Mouse (Mus musculus) limb, embryonic 15.5 days (tissue): ENCODE results near the gene 9930111J21Rik1. TPM values are rescaled to one million over a fixed set of nuclear protein-coding genes. Genes with fewer than 3 reads are reported as not detected.
"Not testable (repeated sequence)": the region's sequence is repeated elsewhere in the genome, so short reads cannot be mapped to it uniquely, and the experiment has no call there.

Experiments
- ATAC-seq: fragments of 200-750 bp; cut with Nextera tagmentation; 2 replicates; pipeline ENCODE4 v1.8.0; 2017; ENCODE audit warnings: low read depth, moderate TSS enrichment; ENCODE audit not compliant: insufficient number of reproducible peaks, low FRiP score, low TSS enrichment
- H3K27ac ChIP-seq: fragments of 300-500 bp; sonication (generic); 2 replicates; pipeline ENCODE4 v1.5.1; 2015; ENCODE audit warnings: moderate library complexity, mild to moderate bottlenecking, inconsistent platforms
- H3K27me3 ChIP-seq: fragments of 300-500 bp; sonication (generic); 2 replicates; pipeline ENCODE4 v1.6.1; 2015; ENCODE audit warnings: inconsistent platforms
- H3K36me3 ChIP-seq: fragments of 300-500 bp; sonication (generic); 2 replicates; pipeline ENCODE4 v1.6.1; 2015; ENCODE audit warnings: inconsistent platforms
- H3K4me1 ChIP-seq: fragments of 300-500 bp; sonication (generic); 2 replicates; pipeline ENCODE4 v1.6.1; 2015; ENCODE audit warnings: inconsistent platforms
- H3K4me2 ChIP-seq: fragments of 300-500 bp; sonication (generic); 2 replicates; pipeline ENCODE4 v1.6.1; 2015; ENCODE audit warnings: mild to moderate bottlenecking, inconsistent platforms
- H3K4me3 ChIP-seq: fragments of 300-500 bp; sonication (generic); 2 replicates; pipeline ENCODE4 v1.5.1; 2015; ENCODE audit warnings: mild to moderate bottlenecking, inconsistent platforms
- H3K9ac ChIP-seq: fragments of 300-500 bp; sonication (generic); 2 replicates; pipeline ENCODE4 v1.6.1; 2015; ENCODE audit warnings: inconsistent platforms
- H3K9me3 ChIP-seq: fragments of 300-500 bp; sonication (generic); 2 replicates; pipeline ENCODE4 v1.6.1; 2016; ENCODE audit warnings: inconsistent platforms
- WGBS: fragments of 180-500 bp; shearing (Covaris S2); methylation state at CpG from one replicate; pipeline ENCODE4 v1.1.7; 2015; 5-methylcytosine and 5-hydroxymethylcytosine counted together
- polyA plus RNA-seq: library from polyadenylated mRNA; unstranded; fragments of >200 nt; fragmentation: Nextera tagmentation; extraction: Ambion mirVana; gene quantifications from 2 replicates; pipeline ENCODE4 v1.2.1, GENCODE M21; 2015

The 9930111J21Rik1 gene
- polyA plus RNA-seq, 1 experiment from 2014 or later = 0.64 TPM

DNA sequence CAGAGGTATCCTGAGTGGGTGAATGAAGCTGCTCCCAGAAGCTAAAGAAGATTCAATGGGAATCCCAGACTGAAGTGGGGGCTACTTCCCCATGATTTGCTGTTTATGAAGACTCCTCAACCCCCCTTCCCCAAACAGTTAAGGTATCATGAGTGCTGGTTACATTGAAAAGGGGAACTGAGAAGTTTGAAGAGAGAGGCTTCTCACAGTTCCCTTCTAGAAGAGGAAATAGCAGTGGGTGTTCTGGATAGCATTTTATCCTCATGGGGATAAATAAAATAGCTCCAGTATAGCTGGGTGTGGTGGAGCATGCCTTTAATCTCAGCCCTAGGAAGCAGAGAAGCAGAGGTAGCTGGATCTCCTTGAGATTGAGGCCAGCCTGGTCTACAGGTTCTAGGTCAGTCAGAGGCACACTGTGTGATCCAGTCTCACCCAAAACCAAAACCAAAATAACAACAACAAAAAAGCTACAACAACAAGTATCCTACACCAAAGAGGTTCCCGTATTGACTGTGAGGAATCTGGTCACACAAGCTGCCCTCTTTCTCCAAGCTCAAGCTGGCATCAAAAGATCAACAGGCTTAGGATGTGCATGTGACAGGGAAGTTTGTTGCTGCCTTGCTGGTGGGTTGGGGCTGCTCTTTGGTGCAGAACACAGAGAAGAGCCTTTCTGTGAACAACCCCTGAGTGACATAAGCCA lies 808 bp downstream of the 9930111J21Rik1 start, which contains the start of gene Olfr56:
Gene Olfr56, plus strand, starts transcription at position 650 of the 700 bp plus-strand sequence.
- not testable (repeated sequence) for ATAC-seq
- WGBS = no CpG with 5 or more reads among the region's 1 CpGs

DNA sequence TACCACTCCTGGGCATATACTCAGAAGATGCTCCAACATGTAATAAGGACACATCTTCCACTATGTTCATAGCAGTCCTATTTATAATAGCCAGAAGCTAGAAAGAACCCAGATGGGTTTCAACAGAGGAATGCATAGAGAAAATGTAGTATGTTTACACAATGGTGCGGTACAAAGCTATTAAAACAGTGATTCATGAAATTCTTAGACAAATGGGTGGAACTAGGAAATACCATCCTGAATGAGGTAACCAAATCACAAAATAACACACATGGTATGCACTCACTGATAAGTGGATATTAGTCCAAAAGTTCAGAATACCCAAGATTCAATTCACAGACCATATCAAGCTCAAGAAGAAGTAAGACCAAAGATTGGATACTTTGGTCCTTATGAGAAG lies 4.5 kb downstream of the 9930111J21Rik1 start:
- not testable (repeated sequence) for H3K4me1 ChIP-seq, H3K27me3 ChIP-seq, ATAC-seq, H3K4me2 ChIP-seq, H3K9me3 ChIP-seq, H3K27ac ChIP-seq, H3K4me3 ChIP-seq, H3K9ac ChIP-seq, H3K36me3 ChIP-seq
- WGBS = no CpG with 5 or more reads among the region's 1 CpGs

More for the DNA sequence above, 808 bp downstream of the 9930111J21Rik1 start, which contains the start of gene Olfr56:
- H3K36me3 ChIP-seq, H3K9ac ChIP-seq, H3K4me2 ChIP-seq, H3K9me3 ChIP-seq, H3K4me3 ChIP-seq, H3K4me1 ChIP-seq, H3K27ac ChIP-seq, H3K27me3 ChIP-seq: not testable (repeated sequence)

DNA sequence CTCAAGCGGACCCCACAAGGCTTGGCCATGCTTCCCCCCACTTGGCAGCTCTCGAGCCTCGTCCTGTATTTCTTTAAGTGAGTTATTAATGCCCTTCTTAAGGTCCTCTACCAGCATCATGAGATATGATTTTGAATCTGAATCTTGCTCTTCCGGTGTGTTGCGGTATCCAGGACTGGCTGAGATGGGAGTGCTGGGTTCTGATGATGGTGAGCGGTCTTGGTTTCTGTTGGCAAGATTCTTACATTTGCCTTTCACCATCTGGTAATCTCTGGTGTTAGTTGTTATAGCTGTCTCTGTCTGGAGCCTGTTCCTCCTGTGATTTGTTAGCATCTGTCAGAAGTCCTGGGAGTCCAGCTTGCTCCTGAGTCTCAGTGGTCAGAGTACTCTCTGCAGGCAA lies 33.1 kb downstream of the 9930111J21Rik1 start, which contains the start of gene Psme2b:
Gene Psme2b, minus strand, starts transcription at position 101 of the 400 bp plus-strand sequence.
- 96% methylated on average over 6 of the region's 6 CpGs for WGBS
- not testable (repeated sequence) for H3K9ac ChIP-seq, H3K4me2 ChIP-seq, H3K4me1 ChIP-seq, H3K27me3 ChIP-seq, ATAC-seq, H3K36me3 ChIP-seq, H3K27ac ChIP-seq, H3K9me3 ChIP-seq, H3K4me3 ChIP-seq

DNA sequence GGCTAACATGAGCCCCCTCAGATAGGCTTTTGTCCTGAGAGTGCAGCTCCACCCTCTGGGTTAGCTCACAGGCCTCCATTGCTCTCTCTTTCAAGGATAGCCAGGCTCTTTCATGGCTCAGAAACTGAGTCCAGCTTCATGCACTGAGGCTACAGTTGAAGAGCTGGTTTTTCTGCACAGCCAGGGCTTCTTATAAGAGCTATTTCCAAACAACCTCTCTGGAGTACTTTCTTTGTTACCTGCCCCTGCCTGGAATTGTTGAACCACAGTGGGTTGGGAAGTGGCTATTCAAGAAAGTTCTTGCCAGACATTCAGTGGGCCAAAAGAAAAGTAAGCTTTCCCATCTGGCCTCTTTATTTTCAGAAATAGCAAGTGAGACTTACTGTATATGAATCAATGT lies 39.9 kb downstream of the 9930111J21Rik1 start:
- H3K4me3 ChIP-seq, H3K27me3 ChIP-seq, H3K27ac ChIP-seq, H3K9ac ChIP-seq, H3K4me2 ChIP-seq, H3K4me1 ChIP-seq, H3K9me3 ChIP-seq, H3K36me3 ChIP-seq, ATAC-seq: not testable (repeated sequence)

DNA sequence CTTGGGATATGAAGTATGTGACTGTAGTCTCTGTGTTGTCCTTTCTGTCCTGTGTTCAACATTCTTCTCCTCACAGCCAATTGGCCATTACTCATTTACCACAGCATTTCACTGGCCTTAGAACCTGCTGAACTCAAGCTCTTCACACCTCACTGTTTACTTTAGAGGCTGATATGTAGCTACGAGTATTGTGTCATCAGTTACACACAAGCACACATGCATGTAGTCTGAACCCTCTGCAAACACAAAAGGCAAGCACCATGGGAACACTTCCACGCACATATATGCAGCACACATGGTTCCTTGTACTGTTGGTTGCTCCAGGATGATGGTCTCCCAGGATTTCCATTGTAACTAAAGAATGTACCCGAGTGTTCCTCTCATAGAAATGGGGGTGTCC lies 43.9 kb downstream of the 9930111J21Rik1 start:
- H3K9ac ChIP-seq, H3K27me3 ChIP-seq, H3K4me2 ChIP-seq, H3K27ac ChIP-seq, ATAC-seq, H3K4me1 ChIP-seq, H3K36me3 ChIP-seq, H3K4me3 ChIP-seq, H3K9me3 ChIP-seq: not testable (repeated sequence)
- WGBS = no CpG with 5 or more reads among the region's 3 CpGs

DNA sequence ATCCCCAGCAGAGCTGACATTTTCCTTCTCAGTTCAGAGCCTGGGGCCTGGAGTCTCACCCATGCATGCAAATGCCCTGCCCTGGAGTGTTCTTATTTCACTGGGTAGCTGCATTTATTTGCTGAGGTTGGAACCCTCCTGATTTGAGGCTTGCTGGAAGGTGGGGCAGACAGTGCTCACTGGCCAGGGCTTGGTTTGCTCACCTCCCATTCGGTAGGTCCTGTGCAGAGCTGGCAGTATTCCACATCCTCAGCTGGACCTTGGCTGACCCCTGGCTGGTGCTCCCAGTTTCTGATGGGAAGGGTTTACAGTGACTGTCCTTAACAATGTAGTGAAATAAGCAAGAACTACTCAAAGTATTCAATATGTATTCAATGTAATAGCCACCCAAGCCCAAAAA lies 45.3 kb downstream of the 9930111J21Rik1 start:
- H3K27me3 ChIP-seq, ATAC-seq, H3K9me3 ChIP-seq, H3K27ac ChIP-seq, H3K4me3 ChIP-seq, H3K9ac ChIP-seq, H3K4me2 ChIP-seq, H3K4me1 ChIP-seq, H3K36me3 ChIP-seq: not testable (repeated sequence)
- WGBS = 60% methylated on average over 1 of the region's 1 CpGs

DNA sequence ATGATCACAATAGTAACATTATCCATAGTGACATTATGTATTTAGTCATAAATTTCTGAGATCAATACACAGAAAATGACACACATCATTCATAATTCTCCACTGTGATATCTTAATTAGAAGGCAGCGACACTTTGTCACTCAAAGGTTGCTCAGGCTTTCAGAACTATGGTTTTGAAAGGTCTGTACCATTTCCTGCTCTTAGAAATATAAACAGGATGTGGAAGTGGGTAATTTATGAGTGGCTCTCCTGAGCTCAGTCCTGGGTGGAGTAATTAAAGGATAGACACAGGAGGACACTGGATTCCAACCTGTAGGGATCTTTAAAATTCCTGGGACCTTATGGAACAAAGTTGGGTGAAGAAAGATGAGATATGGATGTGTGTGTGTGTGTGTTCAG lies 45.8 kb downstream of the 9930111J21Rik1 start:
- H3K27me3 ChIP-seq, H3K36me3 ChIP-seq, H3K4me1 ChIP-seq, H3K27ac ChIP-seq, H3K4me3 ChIP-seq, H3K9ac ChIP-seq, H3K4me2 ChIP-seq, H3K9me3 ChIP-seq, ATAC-seq: not testable (repeated sequence)
- 69% methylated on average over 1 of the region's 1 CpGs for WGBS

DNA sequence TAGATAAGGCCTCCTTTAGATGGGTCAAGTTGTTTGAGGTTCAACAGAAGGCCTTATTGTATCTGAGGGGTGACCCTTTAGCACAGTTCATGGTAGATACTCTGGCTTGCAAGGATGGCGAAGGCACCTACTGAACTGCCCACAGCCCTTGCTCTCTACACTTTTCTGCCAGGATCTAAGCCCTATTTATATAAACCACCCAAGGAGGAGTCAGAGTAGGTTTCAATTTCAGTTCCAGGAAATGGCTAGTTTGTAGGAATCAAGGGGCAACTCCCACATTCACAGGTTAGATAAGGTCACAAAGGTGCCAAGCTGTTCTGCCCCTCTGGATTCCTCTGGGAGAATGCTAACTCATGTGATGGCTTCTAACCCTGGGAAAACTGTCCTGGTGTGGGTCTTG lies 51.1 kb downstream of the 9930111J21Rik1 start:
- not testable (repeated sequence) for H3K27me3 ChIP-seq, H3K36me3 ChIP-seq, H3K4me1 ChIP-seq, H3K9ac ChIP-seq, ATAC-seq, H3K4me3 ChIP-seq, H3K9me3 ChIP-seq, H3K27ac ChIP-seq, H3K4me2 ChIP-seq
- 94% methylated on average over 1 of the region's 1 CpGs for WGBS

DNA sequence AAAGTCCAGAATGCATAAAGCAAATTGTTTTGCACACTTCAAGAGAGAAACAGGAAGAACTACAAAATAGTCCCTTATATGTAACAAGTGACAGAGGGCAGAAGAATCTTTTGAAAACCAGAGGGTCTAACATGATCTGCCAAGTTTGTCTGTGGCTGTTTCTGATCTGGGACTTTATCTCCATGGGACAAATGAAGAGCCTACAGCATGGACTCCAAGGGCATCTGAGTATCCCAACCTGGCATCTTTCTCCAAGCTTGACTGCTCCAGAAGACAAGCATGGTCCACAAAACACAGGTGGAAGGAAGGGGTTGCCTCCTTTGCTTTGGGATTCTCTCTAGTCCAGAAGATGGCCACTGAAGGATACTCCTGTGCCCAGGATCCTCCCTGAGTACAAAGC lies 52.8 kb downstream of the 9930111J21Rik1 start:
- not testable (repeated sequence) for H3K4me3 ChIP-seq, H3K9ac ChIP-seq, H3K36me3 ChIP-seq, H3K27me3 ChIP-seq, H3K9me3 ChIP-seq, H3K4me1 ChIP-seq, H3K27ac ChIP-seq, H3K4me2 ChIP-seq, ATAC-seq

DNA sequence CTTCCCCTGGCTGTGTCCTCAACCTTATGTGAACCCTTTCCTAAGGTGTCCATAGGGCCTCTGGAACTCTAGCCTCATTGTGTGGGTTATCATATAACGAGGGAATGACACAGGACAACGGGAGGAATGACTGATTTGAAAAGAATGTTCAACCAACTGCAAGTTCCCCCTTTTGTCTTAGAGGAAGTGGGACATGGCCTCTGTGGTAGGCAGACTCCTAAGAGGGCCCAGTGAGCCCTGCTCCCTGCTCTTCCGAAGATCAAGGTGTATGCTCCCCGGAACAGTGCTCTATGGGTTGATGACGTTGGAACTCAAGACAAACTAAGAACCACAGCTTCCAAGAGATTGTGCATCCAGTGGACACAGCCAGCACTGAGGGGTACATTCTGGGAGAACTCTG lies 55.4 kb downstream of the 9930111J21Rik1 start:
- ATAC-seq, H3K27ac ChIP-seq, H3K9ac ChIP-seq, H3K27me3 ChIP-seq, H3K4me2 ChIP-seq, H3K9me3 ChIP-seq, H3K4me3 ChIP-seq, H3K36me3 ChIP-seq, H3K4me1 ChIP-seq: not testable (repeated sequence)
- WGBS = 76% methylated on average over 5 of the region's 5 CpGs

DNA sequence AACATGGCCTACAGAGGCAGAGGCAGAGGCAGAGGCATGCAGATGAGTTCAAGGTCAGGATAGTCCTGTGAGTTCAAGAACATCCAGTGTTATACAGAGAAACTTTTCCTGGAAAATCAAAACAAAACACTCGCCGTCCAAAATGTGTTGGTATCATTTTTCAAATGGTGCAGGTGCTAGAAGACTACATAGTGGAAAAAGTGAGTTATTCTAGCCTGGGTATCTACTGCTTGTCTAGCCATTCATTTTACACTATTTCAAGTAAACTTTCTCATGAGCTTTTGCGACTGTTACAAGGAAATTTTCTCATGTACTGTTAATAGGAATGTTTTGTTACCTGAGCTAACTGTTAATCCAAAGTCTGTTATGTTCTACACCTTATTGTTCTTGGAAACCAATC lies 60.8 kb downstream of the 9930111J21Rik1 start:
- no peaks in the 10 kb centered on the region for H3K4me1 ChIP-seq
- H3K27me3 ChIP-seq = no peaks in the 10 kb centered on the region
- ATAC-seq = no peak

DNA sequence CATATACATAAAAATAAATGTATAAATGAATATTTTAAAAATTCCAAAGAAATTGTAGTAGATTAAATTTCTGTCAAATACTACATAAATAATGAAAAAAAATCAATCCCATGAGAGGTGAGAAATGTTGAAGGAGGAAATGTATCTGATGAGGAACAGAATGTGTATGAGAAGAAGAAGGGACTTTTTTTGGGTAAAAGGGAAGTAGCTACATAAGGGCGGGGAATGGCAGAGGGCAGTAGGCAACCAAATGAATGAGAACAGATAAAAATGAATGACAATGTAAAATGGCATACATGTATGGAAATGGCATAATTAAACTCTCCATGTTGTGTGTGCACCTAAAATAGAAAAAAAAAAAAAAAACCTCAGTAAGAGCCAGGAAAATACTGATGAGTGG lies 65.6 kb downstream of the 9930111J21Rik1 start:
- Histone ChIP-seq H3K4me3 (no peak overlapping the region), H3K4me1 (no peaks in the 10 kb centered on the region), H3K9ac (no peak overlapping the region), H3K9me3 (no peaks in the 10 kb centered on the region), H3K4me2 (no peak overlapping the region), H3K27ac (no peak overlapping the region), H3K36me3 (no peaks in the 10 kb centered on the region), H3K27me3 (no peaks in the 10 kb centered on the region)
- 98% methylated on average over 1 of the region's 1 CpGs for WGBS
- no peak for ATAC-seq

More for the DNA sequence above, 60.8 kb downstream of the 9930111J21Rik1 start:
- Histone ChIP-seq H3K9ac (no peak overlapping the region), H3K4me3 (no peak overlapping the region), H3K4me2 (no peak overlapping the region), H3K27ac (no peak overlapping the region), H3K9me3 (no peaks in the 10 kb centered on the region), H3K36me3 (no peaks in the 10 kb centered on the region)
- WGBS = 78% methylated on average over 3 of the region's 3 CpGs

DNA sequence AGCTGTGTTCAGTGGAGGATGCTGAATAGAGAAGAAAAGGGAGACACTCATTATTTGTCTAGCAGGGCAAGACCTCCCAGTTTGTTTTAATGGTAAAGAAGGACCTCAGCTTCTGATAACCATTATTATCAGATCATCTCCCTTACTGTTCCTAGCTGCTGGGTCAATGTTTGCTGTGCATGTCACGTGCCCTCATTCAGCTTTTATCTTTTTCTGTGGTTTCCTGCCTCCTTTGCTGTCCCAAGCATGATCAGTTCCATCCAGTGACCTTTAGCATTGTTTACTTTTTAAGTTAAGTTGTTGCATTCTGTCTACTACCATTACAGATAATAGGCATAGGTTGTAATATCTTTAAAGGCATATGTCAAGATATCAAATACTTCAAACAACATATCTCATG lies 70.7 kb downstream of the 9930111J21Rik1 start:
- no peak for ATAC-seq
- H3K36me3 ChIP-seq = no peaks in the 10 kb centered on the region

More for the DNA sequence above, 70.7 kb downstream of the 9930111J21Rik1 start:
- Histone ChIP-seq H3K4me2 (no peak overlapping the region), H3K4me3 (no peak overlapping the region), H3K27ac (no peak overlapping the region), H3K9me3 (no peaks in the 10 kb centered on the region), H3K27me3 (no peaks in the 10 kb centered on the region), H3K9ac (no peak overlapping the region), H3K4me1 (no peaks in the 10 kb centered on the region)
- WGBS = 79% methylated on average over 1 of the region's 1 CpGs
